Mouse (Mus musculus) adrenal gland, postnatal 14 days (tissue): ENCODE measurements at regions not wholly inside any gene's neighbourhood (a gene's known extent, or its start where the extent isn't known, plus 50 kb on each side); places are given as distances from the start of the nearest gene placed in this dataset.
"Not testable (repeated sequence)": the region's sequence is repeated elsewhere in the genome, so short reads cannot be mapped to it uniquely, and the experiment has no call there.

Source experiments
- DNase-seq: peaks from one replicate; pipeline ENCODE4 v3.0.0; 2021; ENCODE audit warnings: mixed read lengths

GRCm38 (mm10) chr16:26860566-26860965 lies 130.9 kb downstream of the Gmnc start:
- DNase-seq: no peak

GRCm38 (mm10) chr16:26849191-26849590 lies 142.3 kb downstream of the Gmnc start:
- DNase-seq: no peak

- no peak for DNase-seq
Observed at GRCm38 (mm10) chr16:26827006-26827405, 164.4 kb downstream of the Gmnc start.

GRCm38 (mm10) chr16:26811201-26811600 lies 180.3 kb downstream of the Gmnc start:
- not testable (repeated sequence) for DNase-seq

- no peak for DNase-seq
Observed at GRCm38 (mm10) chr16:26805426-26805825, 186.0 kb downstream of the Gmnc start.

GRCm38 (mm10) chr16:26787042-26787620 lies 204.3 kb downstream of the Gmnc start:
- no peak for DNase-seq

- DNase-seq: peak; percentile 6
Observed at GRCm38 (mm10) chr16:26782331-26782730, 200.8 kb downstream of the Il1rap start.
